Mouse (Mus musculus) heart, postnatal 10 days (tissue): ENCODE measurements around the gene Ggcx. TPM values are rescaled to one million over a fixed set of nuclear protein-coding genes. Genes with fewer than 3 reads are reported as not detected.
A peak's percentile ranks its signal among the peaks of the same experiment; 100 is the strongest.
"Not testable (repeated sequence)": the region's sequence is repeated elsewhere in the genome, so short reads cannot be mapped to it uniquely, and the experiment has no call there.

Source experiments
- DNase-seq, 2 experiments: peaks; one replicate each; pipeline ENCODE4 v3.0.0; 2021
- intact Hi-C: fragments of 180-260 bp; cut with DNase I; formaldehyde crosslinking; loops from one replicate; pipeline ENCODE4 v1.15.1; 2025
- total RNA-seq, 2 experiments: library from RNA; stranded (reverse); gene quantifications; 2 replicates each; pipeline ENCODE4 v1.2.3; 2021

The Ggcx gene
- total RNA-seq, 2 experiments from 2014 or later, result 24.5 to 27.7 TPM

DNA sequence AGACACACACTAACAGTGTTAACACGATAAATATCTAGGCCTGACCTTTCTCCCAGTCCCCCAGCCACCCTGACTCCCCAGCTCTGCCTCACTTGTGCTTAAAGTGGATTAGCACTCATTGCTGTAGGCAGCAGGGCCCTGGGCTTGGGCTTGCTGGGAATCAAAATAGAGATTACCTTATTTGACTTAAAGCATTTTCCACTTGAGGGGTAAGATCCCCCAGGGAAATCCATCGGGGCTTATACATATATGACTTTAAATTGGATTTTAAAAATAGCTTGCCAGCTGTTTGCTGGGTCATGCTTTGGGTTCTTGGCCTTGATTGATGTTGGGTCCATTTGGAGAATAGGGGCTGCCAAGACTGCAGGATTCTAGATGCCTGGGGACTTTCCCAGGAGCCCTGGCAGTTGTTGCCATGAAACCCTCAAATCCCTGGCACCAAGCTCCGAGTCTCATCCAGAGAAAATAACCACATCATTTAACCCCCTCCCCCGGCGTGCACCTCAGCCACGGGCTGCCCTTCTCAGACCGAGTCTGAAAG is 40.8 kb downstream of the Ggcx start:
- intact Hi-C loops, result no loop called here
- DNase-seq, result peak; percentile 51 to 58

DNA sequence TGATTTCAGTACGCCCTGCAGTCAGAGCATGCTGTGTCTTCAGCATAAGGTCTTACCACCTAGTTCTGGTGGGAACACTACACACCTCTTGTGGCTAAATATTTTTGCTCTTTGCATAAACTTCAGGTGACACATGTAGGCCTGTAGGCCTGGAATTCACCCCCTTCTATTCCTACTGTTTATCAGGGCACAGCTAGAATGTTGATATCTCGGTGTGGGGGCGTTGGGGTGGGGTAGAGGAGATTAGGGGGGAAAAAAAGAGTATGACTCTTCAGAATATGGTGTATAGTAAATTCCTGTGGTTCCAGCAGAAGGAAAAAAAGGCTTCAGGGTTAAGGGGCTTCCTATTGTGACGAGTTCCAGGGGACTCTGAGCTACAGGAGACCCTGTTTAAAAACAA is 42.5 kb downstream of the Ggcx start:
- intact Hi-C loops, result no loop called here
- DNase-seq, result no peak

DNA sequence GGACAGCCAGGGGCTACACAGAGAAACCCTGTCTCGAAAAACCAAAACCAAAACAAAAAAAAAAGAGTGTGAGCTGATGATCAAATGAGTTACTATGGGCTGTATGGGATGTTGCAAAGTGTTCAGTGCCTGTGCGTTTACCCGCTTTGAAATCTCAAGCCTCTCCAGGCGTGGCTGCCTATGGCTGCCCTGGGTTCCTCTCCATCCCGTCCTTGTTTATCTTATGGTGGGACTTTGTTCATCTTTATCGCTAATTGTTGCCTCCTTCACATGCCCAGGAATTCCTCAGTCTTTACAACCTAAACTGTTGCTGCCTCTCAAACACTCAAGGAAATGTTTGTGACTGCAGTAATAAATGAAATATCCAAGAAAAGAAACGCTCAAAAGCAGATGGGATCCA is 44.3 kb downstream of the Ggcx start:
- no peak for DNase-seq
- intact Hi-C loops, result no loop called here

DNA sequence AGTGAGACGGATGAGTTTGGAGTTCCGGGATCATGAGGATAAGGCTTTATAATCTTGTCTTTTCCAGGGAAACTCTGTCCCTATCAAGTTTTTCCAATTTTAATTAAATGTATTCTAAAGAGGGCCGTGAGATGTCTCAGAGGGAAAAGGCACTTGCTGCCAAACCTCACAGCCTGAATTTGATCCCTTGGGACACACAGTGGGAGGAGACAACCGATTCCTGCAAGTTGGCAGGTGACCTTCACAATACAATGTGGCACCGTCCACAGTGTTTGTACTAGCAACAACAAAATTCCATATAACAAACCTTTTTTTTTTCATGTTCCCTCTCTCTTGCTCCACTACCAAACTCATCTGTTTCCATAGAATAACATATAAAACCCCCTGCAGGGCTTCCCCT is 44.8 kb downstream of the Ggcx start:
- DNase-seq, result no peak
- intact Hi-C loops, result no loop called here

DNA sequence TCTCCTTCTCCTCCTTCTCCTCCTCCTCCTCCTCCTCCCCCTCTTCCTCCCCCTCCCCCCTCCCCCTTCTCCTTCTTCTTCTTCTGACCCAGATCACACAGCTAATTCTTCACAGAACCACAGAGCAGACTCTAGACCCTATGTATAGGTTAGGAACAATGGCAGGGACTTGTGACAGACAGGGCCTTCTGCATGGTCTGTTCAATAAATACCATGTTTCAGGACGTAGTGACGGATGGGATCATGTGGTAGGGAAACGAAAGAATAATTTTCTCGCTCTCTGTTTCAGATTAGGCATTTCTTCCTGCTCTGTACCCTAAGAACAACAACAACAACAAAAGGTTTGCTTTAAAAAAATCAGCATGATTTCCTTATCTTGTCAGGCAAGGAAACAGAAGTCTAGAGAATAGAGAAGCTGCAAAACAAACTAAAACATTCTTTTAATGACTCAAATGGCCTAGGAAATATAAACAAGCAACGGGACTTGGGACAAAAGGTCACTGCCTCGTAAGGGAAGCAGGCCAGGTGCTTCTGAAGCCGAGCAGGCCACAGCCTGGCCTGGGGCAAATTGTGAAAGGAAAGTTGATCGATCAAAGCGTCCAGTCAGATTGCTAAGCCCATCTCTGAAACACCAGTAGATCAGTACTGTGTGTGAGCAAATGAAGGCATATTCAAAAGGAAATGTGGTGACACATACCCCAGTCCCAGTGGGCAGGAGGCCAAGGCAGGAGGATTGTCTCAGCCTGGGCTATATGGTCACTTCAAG is 46.1 kb downstream of the Ggcx start:
- intact Hi-C loops, result no loop called here
- no peak for DNase-seq

DNA sequence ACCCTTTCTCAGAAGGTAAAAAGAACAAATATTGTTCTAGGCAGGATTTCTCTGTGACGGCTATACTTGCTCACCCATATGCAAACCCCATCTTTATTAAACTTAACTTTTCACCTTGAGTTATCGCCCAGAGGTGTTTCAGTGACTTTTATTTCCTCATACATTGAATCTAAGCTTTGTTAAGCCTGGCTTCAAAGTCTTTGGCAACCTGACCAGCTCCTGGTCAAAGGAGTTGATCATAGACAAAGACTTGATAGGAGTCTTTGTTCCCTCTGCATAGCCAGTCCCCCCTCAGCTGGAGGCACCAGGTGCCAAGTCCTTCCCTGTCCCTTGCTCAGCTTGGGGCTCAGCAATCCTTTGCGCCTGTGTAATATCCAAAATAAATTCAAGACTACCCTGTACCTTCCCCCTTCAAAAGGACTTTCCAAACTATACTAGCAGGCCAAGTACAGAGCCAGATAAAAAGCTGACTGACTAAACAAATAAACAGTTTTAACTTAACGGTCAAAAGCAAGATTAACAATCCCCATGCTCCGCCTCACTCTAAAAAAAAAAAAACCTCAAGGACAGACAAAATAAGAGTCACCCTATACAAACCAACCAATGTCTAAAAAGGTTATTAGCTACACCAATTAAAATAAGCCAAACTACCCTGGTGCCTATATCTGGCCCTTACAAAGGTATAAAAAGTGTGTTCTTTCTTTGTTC is 48.6 kb downstream of the Ggcx start:
- intact Hi-C loops, DNase-seq: not testable (repeated sequence)

DNA sequence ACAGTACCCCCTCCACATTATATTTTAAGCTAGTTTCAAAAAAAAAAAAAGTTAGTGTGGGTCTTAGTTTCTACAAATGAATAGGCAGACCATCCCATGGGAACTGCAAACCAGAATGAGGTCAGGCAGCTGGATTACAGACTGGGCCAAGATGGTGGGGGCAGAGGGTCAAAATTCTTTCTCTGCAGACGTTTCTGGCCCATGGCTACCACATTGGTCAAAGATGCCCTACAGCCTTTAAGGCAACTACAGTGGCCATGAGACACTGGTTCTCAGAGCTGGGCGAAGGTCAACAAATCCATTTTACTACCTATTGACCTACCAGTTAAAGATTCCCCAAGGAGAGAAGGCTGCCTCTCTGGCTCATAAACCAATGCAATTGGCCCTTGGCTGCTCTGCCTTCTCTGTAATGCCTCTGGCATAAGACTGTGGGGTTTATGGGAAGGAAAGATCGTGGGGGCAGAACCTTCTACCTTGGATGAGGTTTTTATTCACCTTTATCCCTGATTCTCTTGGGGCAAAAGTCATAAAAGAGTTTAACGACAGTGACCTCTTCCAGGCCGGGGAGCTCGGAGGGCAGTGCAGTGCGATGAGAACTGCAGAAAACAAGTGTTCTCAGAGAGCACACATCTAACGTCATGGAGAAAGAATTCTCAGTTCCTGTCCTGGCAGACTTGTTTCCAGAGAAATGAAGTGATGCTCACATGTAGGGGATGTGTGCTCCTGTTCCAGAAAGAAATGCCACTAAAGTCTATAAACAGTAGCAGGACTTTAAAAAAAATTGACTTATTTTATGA is 51.5 kb downstream of the Ggcx start:
- intact Hi-C loops, result no loop called here
- DNase-seq, result peak; percentile 55 to 64

DNA sequence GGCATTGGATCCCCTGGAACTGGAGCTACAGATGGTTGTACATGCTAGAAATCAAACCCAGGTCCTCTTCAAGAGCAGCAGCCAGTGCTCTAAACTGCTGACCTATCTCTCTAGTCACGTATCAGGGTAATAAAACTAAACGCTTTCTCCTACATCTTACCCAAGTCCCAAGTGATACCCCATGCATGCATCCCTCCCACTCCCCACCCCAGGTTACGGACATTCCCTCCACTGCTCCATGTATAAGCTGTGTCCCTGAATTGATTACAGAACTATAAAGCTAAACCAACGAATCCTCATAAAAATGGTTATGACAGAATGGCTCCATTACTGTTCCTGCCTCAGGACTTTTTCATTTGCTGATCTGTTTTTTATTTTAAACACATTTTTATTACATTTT is 52.1 kb downstream of the Ggcx start:
- DNase-seq, result no peak
- intact Hi-C loops, result no loop called here

DNA sequence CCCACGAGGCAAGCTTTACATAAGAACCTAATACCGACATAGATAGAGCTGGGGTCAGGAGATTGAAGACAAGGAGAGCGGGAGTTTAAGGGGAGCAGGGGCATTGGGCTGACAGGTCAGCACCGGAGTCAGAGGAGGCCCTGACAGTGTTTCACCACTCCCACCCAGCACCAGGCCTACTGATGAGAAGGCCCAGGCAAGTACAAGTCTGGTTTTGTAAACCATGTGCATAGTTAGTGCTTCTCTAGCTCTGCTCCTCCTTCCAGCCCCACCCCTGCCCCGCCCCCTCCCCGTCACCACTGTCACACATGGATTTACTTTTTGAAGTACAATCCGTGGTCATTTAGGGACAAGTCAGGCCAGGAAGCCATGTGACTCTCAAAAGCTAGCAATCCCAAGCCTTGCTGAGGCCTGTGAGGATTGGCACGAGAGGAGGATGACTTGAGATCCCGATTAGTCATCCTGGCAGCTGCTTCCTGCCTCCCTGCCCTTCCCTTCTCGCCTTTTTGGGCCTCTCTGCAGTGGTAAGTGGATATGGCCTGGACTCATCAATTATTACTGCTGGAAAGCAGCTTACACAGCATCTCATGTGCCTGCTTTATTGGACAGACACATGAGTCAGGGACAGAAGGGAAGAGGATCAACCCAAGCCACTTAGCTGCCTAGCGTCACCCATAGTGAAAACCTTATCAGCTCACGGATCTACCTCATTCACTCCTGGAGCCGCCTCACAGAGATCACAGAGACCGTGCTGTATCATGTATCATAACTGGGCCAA is 59.3 kb downstream of the Ggcx start:
- intact Hi-C loops, result no loop called here
- DNase-seq, result peak; percentile 72 to 73

DNA sequence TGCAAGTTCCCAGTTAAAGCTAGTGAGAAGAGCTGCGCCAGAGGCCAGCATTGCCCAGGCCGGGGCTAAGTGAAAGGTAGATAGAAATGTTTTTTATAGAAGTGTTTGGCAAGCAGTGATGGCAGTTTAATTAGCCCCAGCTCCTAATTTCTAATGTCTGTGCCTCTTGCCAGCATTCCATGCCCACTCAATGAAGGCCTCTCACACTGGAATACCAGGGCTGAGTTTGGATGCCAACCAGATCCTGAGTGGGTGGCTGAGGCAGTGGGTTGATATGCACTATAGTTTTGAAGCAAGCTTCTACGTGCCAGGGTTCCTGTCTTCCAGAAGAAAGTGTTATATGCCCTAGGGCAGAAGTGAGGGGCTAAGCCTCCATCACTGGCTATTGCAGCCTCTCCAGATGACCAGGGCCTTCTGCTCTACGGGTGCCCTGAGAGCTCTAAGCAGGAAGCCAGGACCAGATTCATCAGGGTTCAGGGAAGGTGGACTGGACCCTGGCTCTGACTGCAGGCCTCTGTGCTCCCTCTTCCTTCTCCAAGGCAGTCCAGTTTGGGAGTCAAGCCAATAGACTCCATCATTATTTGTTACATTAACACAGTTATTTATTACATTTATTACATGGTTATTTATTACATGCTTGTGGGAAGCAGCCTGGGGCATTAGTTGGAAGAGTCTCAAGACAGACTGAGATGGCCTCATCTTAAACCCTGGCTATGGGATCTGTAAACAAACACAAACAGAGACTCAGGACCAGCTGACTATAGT is 61.3 kb downstream of the Ggcx start:
- intact Hi-C loops, result no loop called here
- DNase-seq, result peak; percentile 46 to 63

DNA sequence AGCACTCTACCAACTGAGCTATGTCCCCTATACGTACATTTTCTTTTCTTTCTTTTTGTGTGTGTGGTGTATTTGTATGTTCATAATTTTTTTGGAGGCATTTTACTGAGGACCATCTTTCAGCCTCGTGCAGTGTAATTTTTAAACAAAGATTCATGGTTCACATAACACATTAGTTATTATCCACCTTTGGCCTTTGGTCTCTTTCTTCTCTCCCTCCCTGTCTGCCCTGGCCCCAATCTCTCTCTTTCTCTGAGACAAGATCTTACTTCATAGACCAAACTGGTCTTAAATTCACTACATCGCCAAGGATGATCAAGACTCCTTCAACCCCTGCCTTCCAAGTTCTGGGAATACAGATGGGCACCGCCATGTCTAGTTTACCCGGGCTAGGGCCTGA is 62.7 kb downstream of the Ggcx start:
- intact Hi-C loops, result no loop called here
- DNase-seq, result no peak

DNA sequence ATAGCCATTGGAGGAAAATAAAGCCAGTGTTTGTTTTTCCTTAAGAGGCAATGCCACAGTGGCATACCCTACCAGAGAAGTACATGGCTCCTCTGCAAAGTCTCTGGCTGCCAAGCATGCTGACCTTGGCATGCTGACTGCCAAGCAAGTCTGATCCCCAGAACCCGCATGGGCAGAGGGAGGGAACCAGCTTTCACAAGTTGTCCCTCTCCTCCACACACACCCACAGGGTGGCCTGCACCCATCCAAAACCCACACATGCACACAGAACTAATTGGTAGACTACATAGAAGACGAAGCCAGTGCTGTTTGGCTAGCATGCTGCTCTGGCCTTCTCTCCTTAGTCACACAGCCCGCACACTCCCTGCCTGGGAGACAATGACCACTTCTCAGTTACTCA is 63.5 kb downstream of the Ggcx start:
- intact Hi-C loops, result no loop called here
- peak in 1 of 2 experiments; percentile 29 for DNase-seq

DNA sequence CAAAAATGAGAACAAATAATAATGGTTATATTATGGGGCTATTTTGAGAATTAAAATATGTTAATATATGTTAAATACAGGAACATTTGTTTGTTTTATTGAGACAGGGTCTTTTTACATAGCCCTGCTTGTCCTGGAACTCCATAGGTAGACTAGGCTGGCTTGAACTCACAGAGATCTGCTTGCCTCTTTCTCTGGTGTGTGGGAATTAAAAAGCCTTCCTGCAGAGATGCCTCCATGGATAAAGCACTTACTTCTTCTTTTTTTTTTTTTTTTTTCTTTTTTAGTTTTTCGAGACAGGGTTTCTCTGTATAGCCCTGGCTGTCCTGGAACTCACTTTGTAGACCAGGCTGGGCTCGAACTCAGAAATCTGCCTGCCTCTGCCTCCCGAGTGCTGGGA is 64.6 kb downstream of the Ggcx start:
- intact Hi-C loops, DNase-seq: not testable (repeated sequence)

DNA sequence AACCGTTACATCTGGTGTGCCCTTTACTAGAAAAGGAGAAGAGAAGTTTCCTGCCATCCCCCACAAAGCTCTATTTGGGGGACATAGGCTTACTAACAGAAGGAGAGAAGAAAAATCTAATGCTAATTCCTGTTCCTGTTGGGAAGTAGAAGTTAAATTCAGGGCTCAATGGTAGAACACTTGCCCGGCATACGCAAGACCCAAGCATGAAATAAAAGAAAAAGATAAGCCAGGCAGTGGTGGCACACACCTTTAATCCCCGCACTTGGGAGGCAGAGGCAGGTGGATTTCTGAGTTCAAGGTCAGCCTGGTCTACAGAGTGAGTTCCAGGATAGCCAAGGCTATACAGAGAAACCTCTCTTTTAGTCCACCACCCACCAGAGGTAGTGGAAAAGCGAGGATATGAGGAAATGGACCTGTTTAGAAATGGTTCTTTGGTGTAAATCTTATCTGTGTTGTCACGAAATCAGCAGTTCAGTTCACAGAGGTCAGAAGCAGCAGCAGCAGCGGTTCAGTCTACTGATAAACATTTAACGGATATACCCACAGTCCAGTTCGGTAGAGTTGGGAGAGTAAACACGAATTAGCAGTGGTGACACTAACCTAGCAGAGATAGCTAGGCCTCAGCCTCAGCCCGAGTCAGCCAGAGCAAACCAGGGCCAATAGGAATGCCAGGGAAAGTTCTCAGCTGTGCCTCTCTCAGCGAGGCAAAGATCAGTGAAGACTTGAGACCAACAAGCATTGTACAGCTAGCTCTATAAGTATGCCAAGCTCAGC is 65.7 kb downstream of the Ggcx start:
- intact Hi-C loops, result no loop called here
- DNase-seq, result no peak

DNA sequence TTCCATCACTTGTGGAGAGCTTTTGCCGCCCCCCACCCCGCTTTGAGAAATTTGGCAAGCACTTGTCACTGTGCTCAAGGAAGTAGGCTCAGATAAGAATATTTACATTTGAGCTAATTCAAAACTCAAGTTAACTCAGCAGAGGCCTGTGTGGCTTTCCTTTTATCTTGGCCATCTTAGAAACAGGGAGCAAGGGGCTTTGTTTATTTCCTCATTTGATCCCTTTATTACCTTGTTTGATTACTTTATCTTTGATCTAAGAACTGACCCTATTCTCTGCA is 66.3 kb downstream of the Ggcx start:
- intact Hi-C loops, result no loop called here
- DNase-seq, result no peak
